Mouse (Mus musculus) brain, embryonic 14.5 days (tissue): ENCODE measurements around the gene Bfsp1.

Source experiments
- CTCF ChIP-seq: fragments of 200-500 bp; IDR thresholded peaks from 2 replicates; pipeline ENCODE4 v1.5.1; 2012; ENCODE audit warnings: inconsistent platforms, mild to moderate bottlenecking, moderate library complexity, borderline replicate concordance; ENCODE audit not compliant: insufficient read depth, insufficient read length; ENCODE audit errors: extremely low read depth
- POLR2A ChIP-seq: fragments of 200-500 bp; IDR thresholded peaks from 2 replicates; pipeline ENCODE4 v1.6.1; 2012; ENCODE audit warnings: mild to moderate bottlenecking, inconsistent platforms, borderline replicate concordance; ENCODE audit not compliant: poor library complexity, insufficient read depth, insufficient read length, severe bottlenecking; ENCODE audit errors: extremely low read depth

DNA sequence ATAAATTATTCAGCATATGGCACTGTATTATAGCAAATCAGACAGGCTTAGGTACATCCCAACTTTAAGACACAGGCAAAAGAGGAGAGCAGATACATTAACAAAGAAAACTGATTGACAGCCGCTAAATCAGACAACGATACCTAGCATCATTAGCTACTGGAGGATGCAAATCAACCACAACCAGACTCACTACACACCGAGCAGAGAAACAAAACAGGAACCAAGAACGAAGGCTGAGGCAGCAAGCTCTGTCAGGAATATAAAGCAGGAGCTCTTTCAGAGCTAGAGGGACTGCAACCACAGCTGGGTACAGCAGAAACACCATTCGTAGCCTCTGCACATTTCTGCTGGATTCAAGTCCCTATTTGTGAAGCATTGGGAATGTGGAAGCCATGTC, 18.2 kb downstream of the Bfsp1 start:
- no peak for TF ChIP-seq CTCF
- no peak for TF ChIP-seq POLR2A
